Mouse (Mus musculus) heart, postnatal 10 days (tissue): ENCODE results near the gene Focad. TPM values are rescaled to one million over a fixed set of nuclear protein-coding genes. Genes with fewer than 3 reads are reported as not detected.
A peak's percentile ranks its signal among the peaks of the same experiment; 100 is the strongest.

ENCODE experiments used
- DNase-seq, 2 experiments: peaks; one replicate each; pipeline ENCODE4 v3.0.0; 2021
- intact Hi-C: fragments of 180-260 bp; cut with DNase I; formaldehyde crosslinking; loops from one replicate; pipeline ENCODE4 v1.15.1; 2025
- total RNA-seq, 2 experiments: library from RNA; stranded (reverse); gene quantifications; 2 replicates each; pipeline ENCODE4 v1.2.3; 2021

The Focad gene
- total RNA-seq, 2 experiments from 2014 or later = 13.9 to 16.7 TPM

DNA sequence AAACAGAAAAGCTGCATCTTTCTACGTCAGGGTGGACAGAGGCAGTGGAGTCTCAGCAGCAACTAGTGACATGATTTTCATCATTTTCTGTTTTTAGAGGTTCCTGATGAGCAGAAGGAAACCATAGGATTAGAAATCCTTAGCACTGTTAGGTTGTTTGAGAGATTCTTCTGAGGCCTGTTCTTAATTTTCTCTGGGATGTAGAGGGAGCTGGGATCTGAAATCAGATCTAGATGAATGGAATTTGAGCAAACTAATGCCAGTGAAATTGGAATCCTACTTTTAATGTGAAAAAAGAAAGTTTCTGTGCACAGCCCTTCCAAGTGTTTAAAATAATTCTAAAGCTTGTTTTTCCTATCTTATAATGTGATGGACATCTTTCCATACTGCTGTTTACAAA lies 55.0 kb downstream of the Focad start:
- intact Hi-C loops = no loop called here
- no peak for DNase-seq

DNA sequence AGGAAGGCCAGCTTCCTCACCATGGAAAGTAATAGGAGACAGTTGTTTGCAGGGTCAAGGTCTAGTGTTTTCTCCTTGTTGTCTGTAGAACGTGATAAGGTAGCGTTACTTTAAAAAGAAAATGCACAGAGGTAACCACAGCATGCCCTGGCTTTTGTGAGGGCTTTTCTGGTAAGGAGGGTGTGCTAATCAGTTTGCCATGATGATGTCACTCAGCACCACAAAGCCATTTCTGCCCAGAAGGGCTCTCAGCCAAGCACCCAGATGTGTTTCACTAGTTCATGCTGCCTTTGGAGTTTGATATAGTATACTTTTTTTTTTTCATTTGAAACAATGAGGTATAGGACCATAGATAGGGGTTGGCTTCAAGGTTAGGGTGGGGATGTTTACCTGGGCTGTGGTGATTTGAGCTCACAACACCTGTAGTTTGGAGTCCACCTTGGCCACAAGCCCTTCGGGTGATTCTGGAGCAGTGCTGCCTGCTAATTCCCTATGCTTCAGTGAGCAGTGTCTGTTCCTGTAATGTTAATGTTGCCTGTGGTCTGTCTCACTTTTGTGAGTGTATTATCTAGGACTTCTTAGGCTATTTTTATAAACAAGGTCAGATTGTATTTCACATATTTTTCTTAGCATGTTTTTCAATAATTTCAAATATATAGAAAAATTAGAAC lies 61.2 kb downstream of the Focad start:
- intact Hi-C loops = no loop called here
- peak in 1 of 2 experiments; percentile 10 for DNase-seq

DNA sequence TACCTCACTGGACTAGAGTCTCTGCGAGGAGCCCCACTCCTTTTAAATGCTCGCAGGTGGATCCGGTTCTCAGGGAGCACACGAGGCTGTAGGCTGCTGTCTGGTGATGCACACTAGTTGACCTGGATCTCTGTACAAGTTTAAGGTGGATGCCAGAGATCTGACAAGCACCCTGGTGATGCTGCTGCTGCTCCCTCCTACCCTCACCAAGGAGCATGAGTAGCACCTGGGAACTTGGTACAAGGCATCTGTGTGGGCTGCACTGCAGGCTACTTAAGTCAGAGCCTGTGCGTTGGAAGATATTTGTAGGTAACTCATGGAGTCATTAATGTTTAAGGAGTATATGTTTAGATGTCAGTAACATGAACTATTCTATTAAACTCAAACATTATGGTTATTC lies 62.5 kb downstream of the Focad start:
- intact Hi-C loops = no loop called here
- no peak for DNase-seq

DNA sequence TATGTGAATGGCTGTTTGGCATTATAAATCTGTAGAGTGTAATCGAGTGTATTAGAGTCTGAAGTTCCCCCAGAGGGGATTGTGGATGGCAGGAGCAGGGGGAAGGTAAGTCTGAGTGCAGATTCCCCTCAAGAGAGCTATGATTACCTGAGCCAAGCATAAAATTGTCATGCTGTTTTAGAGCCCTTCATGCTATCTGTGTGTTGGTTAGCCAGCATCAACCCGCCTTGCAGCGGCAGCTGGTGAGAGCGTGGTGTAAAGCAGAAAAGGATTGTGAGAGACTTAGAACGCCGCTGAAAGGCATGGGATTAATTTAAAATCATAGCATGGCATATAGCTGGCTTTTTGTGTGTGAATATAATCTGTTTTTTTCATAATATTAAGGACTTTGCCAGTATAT lies 63.2 kb downstream of the Focad start:
- intact Hi-C loops = no loop called here

DNA sequence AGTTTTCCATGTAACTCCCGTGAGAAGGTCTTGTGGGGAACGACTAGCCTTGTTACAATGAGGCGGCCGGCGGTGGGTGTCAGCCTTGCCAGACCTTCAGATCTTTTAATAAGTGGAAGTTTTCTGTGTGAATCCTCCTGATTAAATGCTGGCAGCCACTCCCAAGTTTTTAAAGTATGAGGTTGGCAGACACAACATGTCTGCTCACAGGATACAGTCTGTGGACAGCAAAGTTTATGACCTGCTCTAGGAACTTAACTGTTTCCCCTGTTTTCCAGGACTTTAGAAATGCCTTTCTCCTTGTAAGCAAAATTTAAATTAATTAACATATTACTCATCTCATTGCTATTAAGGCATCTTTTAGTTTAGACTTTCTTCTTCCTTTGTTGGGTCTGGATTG lies 64.8 kb downstream of the Focad start:
- intact Hi-C loops = no loop called here
- DNase-seq = no peak

More for the DNA sequence above, 63.2 kb downstream of the Focad start:
- no peak for DNase-seq

DNA sequence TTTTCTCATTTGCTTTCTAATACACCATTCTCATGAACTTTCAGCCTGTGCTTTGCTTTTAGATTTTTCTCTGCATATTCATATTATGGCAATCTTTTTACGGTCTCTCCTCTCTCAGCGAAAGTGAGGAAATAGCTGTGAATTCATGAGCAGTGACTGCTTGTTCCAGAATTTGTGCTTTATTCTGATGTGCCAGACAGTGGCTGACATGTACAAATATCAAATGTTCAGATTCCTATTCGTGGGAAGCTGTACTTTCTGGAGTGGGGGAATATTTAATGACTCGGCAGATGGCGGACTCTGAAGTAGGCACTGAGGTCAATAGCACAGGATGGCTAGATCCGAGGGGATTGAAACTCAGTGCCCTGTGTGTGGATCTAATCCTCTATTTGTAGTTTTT lies 65.3 kb downstream of the Focad start:
- intact Hi-C loops = no loop called here
- DNase-seq = no peak

DNA sequence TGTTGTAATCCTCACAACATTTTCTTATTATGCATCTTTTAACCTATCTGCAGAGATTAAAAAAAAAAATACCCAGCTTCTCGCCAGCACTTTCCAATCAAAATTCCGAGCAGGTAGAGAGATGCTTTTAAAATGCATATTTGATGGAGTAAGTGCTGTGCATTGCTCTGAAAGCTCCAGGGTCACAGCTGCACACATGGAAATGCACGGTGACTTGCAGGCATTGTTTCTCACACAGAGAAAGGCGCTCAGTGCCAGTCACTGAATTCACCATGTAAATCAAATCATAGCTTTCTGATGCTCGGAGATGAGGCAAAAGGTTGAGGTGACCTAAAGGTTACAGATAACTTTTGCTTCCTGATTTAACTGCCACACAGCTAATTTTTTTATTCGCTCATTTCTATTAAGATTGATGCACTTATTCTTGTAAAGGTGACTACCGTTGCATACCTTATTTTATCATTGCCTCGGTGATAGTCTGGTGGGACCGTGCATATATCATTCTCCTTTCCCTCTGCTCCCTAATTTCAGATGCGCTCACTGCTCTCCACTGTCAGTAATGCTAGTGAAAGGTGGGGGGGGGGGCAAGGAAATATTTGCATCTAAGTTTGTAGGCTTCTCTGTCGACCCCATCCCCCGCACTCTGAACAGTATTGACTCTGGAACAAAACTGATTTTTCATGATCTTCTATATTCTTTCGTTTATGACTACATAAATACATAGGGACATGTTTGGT lies 69.2 kb downstream of the Focad start:
- intact Hi-C loops = no loop called here
- DNase-seq = no peak

DNA sequence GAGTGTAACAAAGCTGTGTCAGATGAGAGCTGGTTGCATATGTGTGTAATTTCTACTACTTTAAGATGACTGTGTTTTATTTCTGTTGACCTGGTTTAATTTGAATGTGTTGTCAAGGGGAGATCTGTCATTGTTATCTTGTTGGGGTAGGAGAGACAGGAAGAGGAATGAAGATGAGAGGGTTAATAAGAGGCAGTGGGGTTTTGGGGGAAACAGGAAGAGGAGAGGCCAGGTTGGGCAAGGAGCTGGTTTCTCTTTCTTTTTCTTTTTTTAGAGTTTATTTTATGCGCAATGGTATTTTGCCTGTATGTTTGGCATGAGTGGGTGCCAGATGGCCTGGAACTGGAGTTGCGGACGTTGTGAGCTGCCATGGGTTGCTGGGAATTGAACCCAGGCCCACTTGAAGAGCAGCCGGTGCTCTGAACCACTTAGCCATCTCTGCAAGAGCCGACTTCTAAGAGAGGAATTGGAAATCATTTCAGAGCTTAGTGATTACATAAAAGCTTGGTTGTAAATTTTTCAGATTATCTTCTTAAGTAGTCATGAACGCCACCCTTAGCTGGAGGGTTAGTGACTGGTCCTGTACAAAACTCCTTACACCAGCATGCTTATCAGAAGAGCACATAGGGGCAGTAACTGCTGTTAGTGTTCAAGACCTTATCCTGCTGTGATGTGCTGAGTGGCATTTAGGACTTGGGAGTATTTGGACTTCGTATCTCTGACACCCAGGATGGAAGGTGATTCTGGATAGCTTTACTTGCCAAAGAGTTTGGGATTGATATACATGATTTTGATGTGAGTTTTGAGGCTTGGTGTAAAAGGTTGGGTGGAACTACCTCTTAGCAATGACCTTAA lies 72.8 kb downstream of the Focad start:
- intact Hi-C loops = no loop called here
- no peak for DNase-seq

DNA sequence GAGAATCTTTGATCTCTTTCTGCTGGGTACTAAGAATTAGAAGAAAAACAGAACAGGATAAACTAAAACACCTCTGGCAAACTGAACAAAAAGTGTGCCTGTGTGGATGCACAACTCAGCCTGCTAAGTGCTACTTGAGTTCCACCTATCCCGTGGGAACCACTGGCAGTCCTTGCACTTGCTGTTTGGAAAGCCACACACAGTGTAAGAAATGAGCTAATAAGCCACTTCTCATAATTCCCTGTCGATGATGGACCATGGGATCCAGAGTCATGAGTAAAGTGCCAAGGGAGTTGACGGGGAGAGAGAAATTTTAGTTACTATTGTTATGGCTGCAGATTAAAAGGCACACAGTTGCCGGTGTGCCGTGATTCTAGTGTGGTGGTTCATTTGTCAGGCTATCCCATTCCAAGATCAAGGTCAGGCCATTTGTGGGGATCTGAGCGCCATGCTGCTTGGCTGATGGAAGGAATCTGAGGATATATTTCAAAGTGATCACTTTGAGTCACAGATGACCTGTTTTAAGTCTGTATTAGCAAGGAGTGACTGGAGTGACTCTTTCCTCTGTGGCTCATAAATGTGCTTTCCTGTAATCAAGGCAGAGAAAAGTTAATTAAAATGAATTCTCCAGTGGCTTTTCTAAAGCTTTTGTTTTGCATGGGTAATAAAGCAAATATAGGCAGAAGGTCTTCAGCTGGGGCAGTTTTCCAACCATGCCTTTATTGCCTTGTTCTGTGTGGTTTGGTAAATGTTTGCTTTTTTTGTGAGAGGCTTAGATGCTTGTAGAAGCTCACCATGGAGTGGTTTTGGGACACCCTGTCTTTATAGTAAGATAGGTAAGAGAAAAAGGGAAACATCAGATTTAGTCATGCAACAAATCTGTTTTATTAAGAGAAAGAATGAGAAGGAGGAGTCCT lies 80.9 kb downstream of the Focad start:
- no peak for DNase-seq
- intact Hi-C loops = no loop called here

DNA sequence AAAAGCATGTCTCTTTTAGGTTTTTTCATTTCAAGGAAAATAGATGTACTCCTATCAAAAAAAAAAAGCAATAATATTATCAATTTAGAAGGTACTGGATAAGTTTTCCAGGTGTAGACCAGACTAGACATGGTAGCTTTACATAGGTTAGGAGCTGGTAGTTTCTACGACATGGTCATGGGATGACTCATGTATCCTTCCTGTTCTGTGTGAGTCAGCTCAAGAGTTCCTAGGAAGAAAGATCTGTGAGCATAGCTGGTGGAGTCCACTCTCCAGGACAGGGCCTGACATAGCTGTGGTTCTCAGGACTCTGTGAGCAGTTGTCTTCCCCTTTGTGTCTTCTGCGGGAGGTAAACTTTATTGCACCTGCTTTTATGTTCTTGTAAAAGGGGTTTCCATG lies 84.9 kb downstream of the Focad start:
- DNase-seq = no peak
- intact Hi-C loops = no loop called here

DNA sequence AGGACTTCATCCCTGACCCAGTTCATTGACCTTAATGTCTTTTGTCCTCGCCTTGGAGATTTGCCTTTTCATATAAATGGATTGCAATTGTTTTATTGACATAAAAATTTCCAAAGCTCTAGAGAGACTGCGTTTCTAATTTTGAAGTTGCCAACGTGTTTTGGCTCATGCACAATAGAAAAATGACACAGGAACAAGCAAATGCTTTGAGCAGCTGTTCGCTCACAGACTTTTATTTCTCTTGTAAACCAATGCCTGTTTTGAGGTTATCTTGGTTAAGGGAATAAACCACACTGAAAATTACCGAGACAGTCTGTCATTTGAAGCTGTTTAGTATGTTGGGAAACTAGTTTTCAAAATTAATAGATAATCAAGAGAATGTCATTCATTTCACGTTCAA lies 89.9 kb downstream of the Focad start:
- intact Hi-C loops = no loop called here
- peak in 1 of 2 experiments; percentile 7 for DNase-seq

DNA sequence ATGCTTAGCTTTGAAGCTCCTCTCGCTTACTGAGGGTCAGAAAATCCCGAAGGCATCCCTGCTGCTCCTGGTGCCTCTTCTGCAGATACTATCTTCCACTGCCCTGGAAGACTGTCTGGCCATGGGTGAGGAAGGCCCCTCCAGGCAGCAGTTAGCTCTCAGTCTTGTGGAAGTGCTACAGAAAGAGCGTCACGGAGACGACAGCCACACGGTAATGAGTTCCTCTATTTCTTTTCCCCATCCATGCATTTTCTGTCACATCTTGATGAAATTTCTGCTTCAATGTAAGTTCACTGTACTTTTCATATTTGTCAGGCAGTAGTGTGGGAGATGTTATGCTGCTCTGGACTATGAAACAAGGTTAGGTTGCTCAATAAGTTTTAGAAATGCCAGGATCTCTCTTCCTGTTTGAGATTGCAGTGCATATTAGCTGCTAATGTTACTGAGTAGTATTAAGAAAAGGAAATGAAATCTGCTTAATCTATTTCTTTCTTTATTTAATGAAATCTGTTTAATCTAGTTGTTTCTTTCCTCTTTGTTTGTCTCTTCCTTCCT lies 91.5 kb downstream of the Focad start:
- intact Hi-C loops = loop anchor here (5.0 kb wide), 1 partner anchor 149 kb away; no protein-coding TSS in a partner anchor
- DNase-seq = no peak

DNA sequence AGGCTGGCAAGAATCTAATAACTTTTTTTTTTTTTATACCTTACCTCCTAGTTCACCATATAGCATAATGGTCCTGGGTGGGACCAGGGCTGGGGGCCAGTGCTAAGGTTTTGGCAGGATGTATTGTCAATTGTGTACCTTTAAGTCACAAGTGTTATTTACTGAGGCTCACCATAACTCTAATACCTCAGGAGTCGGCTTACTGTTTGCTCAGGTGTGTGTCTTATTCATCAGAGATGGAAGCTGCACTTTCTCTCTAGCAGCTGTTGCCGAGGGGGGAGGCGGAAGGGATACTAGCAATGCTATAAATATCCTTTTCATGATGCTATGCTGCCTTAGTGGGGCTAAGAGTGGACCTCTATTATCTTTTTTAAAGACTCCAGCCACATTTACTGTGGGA lies 93.2 kb downstream of the Focad start:
- DNase-seq = no peak
- intact Hi-C loops = loop anchor here (5.0 kb wide), 1 partner anchor 150 kb away; no protein-coding TSS in a partner anchor

DNA sequence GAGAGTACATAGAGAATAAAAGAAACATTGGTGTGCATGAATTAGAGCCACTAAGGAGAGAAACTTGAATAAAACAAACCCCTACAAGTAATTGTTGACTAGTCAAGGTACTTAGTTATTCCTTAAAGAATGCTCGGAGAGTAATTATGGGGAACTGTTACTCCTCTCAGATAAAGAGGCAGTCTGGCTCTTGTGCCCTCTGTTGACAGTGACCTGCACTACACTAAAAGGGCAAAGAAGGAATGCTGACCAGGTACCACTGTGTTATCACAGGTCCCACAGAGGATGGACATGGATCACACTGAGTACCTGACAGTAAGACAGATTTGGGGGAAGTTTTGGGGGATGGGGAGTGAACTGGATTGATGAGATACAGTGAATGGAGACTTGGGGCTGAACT lies 95.1 kb downstream of the Focad start:
- intact Hi-C loops = loop anchor here (5.0 kb wide), 1 partner anchor 152 kb away; no protein-coding TSS in a partner anchor
- DNase-seq = no peak

DNA sequence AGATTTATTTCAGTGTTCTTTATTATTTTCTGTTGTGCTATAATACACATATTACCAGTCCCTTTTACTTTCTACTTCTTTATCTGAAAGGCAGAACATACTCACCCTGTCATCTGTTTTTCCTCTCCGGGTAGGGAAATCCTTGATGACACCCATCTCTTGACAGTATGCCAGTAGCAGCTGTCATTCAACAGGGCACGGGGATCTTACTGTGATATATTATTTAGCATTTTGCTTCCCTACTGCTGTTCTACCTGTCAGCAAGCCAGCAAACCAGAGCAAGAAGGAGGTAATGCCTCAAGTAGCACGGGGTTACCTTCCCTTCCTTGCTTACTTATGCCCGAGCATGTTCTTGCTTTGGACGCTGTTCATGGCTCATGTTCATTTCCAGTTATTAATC lies 99.8 kb downstream of the Focad start:
- no peak for DNase-seq
- intact Hi-C loops = no loop called here

DNA sequence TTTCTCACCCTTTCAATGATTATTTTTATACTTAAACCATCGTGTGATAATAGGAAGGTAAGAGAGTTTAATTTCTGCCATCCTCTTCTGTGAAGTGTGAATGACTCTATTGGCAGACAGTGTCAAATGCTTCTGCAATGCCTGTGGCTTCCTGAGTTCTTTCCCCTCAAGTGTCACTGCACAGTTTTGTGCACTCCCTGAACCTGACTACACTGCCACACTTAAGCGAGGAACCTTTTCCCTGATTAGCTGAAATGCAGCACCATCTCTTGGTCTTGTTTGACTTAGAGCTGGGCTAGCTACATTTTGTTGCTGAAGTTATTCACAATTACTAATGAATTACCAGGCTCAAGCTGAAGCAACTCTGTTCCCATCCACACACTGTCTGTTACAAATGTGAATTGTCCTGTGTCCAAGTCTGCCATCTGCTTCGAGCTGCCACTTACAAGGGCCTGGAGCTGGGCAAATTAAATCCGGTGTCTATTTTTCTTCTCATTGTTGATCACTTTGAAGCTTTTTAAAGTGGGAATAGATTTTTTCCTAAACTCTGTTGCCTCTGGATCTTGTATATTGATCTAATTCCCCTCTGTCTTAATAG lies 101.6 kb downstream of the Focad start:
- no peak for DNase-seq
- intact Hi-C loops = no loop called here

DNA sequence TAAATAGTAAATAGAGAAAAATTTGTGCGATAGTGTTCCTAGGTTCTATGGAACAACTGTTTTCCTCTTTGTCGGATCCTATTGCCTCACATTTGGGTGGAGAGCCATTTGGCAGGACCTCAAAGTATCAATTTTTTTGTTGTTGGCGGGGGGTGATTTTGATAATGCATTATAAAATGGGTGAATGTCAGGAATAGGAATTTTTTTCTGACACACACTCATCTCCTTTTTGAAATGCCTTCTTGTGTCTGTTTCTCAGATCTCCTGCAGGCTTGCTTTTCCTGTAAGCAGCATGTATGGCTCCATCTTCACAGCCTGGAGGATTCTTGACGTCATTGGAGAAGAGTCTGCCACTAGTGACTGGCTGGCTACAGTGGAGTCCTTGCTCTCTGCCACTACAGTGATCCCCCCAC lies 102.1 kb downstream of the Focad start:
- intact Hi-C loops = no loop called here
- no peak for DNase-seq

DNA sequence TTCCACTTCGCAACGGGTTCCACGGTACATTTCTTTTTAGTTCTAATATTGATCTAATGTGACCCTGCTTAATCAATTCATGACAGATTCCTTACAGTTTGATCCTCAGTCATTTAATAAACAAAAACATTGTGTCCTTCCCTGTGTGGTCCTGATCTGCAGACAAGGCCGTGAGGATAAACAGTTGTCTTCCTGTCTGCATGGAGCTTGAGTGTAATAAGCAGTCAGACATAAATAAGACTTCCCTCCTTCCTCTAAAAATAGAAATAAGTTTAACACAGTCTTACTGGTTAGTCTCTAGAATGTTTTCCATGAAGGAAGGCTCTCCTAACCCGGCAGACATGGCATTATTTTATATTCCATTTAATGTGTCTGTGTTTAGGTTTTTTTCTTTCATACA lies 102.8 kb downstream of the Focad start:
- intact Hi-C loops = no loop called here
- no peak for DNase-seq

DNA sequence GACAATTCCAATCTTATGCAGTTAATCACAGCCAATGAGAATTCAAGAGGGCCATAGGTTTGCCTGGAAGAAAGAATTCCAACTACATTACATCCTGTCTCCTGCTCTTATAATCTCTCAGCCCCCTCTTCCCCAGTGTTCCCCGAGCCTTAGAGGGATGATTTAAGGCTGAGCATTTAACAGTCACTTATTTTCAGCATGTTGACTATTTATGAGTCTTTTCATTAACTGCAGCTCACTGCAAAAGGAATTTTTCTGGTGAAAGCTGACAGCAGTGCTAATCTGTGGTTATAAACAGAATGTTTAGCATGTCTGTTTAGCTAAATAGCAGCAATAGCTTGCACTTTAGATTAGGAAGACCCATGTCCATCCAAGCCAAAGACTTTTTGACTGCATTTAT lies 104.8 kb downstream of the Focad start:
- DNase-seq = no peak
- intact Hi-C loops = no loop called here

DNA sequence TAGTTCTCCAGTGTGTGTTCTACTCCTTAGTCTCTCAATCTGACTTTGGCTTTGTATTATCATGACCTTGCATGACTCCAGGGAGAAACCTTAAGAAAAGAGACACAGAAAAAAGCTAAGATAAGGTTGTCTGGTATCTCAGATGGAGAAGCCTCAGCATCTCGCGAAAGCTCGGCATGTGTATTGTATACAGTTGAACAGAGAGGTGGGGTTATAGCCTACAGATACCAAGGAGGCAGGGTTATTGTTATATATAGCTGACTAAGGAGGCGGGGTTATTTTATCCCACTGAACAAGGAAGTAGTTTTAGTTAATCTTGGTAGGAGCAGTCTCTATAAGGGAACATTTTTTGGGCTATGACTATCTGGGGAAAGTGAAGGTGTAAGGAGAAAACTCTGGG lies 106.6 kb downstream of the Focad start:
- no peak for DNase-seq
- intact Hi-C loops = no loop called here
